Mouse (Mus musculus): ENCODE measurements around the gene Gm10840.
"Not testable (repeated sequence)": the region's sequence is repeated elsewhere in the genome, so short reads cannot be mapped to it uniquely, and the experiment has no call there.

The Gm10840 gene

GRCm38 (mm10) chr11:106198277-106198676, 37.6 kb downstream of the Gm10840 start:
- no peak for DNase-seq (ENCODE audit: low read depth, low spot score)

GRCm38 (mm10) chr11:106199997-106200396, 39.3 kb downstream of the Gm10840 start:
- not testable (repeated sequence) for DNase-seq (ENCODE audit: low read depth, low spot score)

GRCm38 (mm10) chr11:106200756-106201155, 40.1 kb downstream of the Gm10840 start:
- DNase-seq (ENCODE audit: low read depth, low spot score), result no peak

GRCm38 (mm10) chr11:106201337-106202122, 40.9 kb downstream of the Gm10840 start:
- no peak for DNase-seq (ENCODE audit: low read depth, low spot score)

- DNase-seq (ENCODE audit: low read depth, low spot score), result no peak
Observed at GRCm38 (mm10) chr11:106202123-106202465, 41.4 kb downstream of the Gm10840 start, which contains the start of gene Strada. Gene Strada, minus strand, starts transcription at chr11:106202168.

Measured in brain, embryonic 18.5 days (tissue).